ENCODE assay signal across 21 mouse cellular contexts in genomic region chr5:146362711-146363110, GRCm38 (mm10). TPM values are rescaled to one million over a fixed set of nuclear protein-coding genes. Genes with fewer than 3 reads are reported as not detected.
DNase-seq lines count a peak whose midpoint lies in the region.
"Had no signal": no experiment of that assay in that cellular context is flagged by ENCODE, and none has a peak within 500 bp of the region (broad histone marks: within the 10 kb centered on the region; RNA-seq: fewer than 3 reads in every experiment).

No protein-coding gene starts in this region.

- peak; percentile 55 for DNase-seq in adrenal gland, adult 2 months
- DNase-seq in adrenal gland, adult 18-20 months (ENCODE audit: low spot score in 2 of 2) = no peak
- peak; percentile 39 for DNase-seq in adrenal gland, adult 8-10 months
- DNase-seq in adrenal gland, postnatal 14 days = peak; percentile 46
- DNase-seq in cerebellum, adult 18-20 months = no peak
- no peak for DNase-seq in right cerebral cortex, postnatal 14 days
- DNase-seq: B cell, adult 2 months; cerebellum, adult 2 months; cerebellum, adult 9-11 months; cerebellum, postnatal 25 days; gastrocnemius, postnatal 10 days; gastrocnemius, postnatal 36 days; heart, adult 2 months; heart, postnatal 14 days; heart, postnatal 4 days; kidney, adult 18-20 months had no signal

RNA-seq across cellular contexts. Expression of gene Wasf3, which starts 22.1 kb away (rescaled TPM):
- 10 to 100 TPM; 21.0 to 22.9 TPM for total RNA-seq in adrenal gland, adult 2 months (2021)
- 24.9 and 34.2 TPM in 2 replicates for polyA plus RNA-seq in adrenal gland, adult 2 months (2012; rRNA removed)
- total RNA-seq in adrenal gland, adult 18-20 months (2021) = 10 to 100 TPM; 12.7 to 21.1 TPM
- total RNA-seq in adrenal gland, adult 8-10 months (2022) = 10 to 100 TPM; 23.8 to 26.9 (median 25.3) TPM
- total RNA-seq in adrenal gland, postnatal 14 days (2021) = 19.2 and 21.2 TPM in 2 replicates
- total RNA-seq: CH12.LX; common myeloid progenitor, adult 5-6 weeks; granulocyte monocyte progenitor cell, adult 5-6 weeks had no signal
- polyA plus RNA-seq: G1E; inflammation-experienced regulatory T-cells, adult 6 months had no signal

Comparison
In these comparisons a context has a peak if more than half of its experiments do, and no peak if none do; other contexts are left out.
1. DNase-seq: peak in adrenal gland, adult 2 months (single experiment), adrenal gland, adult 8-10 months (single experiment) and adrenal gland, postnatal 14 days (single experiment); none in adrenal gland, adult 18-20 months (0 of 2), cerebellum, adult 18-20 months (0 of 2) and right cerebral cortex, postnatal 14 days (single experiment).